Mouse (Mus musculus) G1E (cell line): ENCODE data around the gene Klhdc4.

Experiments used
- CTCF ChIP-seq: IDR thresholded peaks from 2 replicates; pipeline ENCODE4 v1.5.1; 2012; ENCODE audit warnings: low read depth, low read length, inconsistent platforms, mixed read lengths
- GATA1 ChIP-seq: IDR thresholded peaks from 2 replicates; pipeline ENCODE4 v1.6.1; 2012; ENCODE audit warnings: borderline replicate concordance, low read length, inconsistent platforms, mixed read lengths
- GATA2 ChIP-seq: IDR thresholded peaks from 2 replicates; pipeline ENCODE4 v1.6.1; 2012; ENCODE audit warnings: low read depth, low read length, inconsistent platforms, borderline replicate concordance
- POLR2AphosphoS5 ChIP-seq: IDR thresholded peaks from 2 replicates; pipeline ENCODE4 v1.6.1; 2012; ENCODE audit warnings: low read depth, low read length, inconsistent platforms; ENCODE audit not compliant: insufficient replicate concordance
- TAL1 ChIP-seq: conservative IDR thresholded peaks from 2 replicates; pipeline ENCODE4 v1.6.1; 2012; ENCODE audit warnings: low read depth, low read length, inconsistent platforms, mixed read lengths

DNA sequence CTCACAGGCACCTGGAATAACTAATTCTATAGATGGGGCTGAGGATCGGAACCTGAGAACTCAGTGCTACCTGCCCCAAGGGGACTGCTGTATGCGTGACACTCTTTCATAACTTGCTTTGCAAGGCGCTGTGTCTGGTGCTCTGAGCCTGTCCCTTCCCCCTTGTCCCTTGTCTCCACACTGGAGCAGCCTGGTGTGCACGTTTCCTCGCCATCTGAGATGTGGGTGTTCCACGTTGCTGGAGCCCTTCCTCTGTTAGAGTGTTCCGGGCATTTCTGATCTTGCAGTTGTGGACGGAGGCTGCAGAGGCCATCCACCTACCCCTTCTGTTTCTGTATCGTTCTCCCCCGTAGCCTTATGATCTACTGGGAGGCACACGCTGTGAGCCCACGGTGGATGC lies 70.9 kb downstream of the Klhdc4 start:
- TF ChIP-seq CTCF (no peak), TAL1 (no peak), GATA1 (no peak), POLR2AphosphoS5 (no peak), GATA2 (no peak)
